12 mouse cellular contexts compared by ENCODE assay signal in genomic region chr4:8372069-8372468, GRCm38 (mm10).
DNase-seq lines count a peak whose midpoint lies in the region; ATAC-seq and TF ChIP-seq lines count a peak whose summit lies in the region.
"Had no signal": no experiment of that assay in that cellular context is flagged by ENCODE, and none has a peak within 500 bp of the region (broad histone marks: within the 10 kb centered on the region; RNA-seq: fewer than 3 reads in every experiment).

No protein-coding gene starts in this region.

- WGBS in stomach, postnatal 0 days = 61% methylated on average over 3 of the region's 3 CpGs

- intact Hi-C loops in heart, postnatal 25 days (cut with DNase I) = loop anchor here (5.0 kb wide), 1 partner anchor 370 kb away; no protein-coding TSS in a partner anchor

- H3K9ac ChIP-seq in stomach, postnatal 0 days (ENCODE audit: low read length) = no peak overlapping the region

- H3K4me2 ChIP-seq in stomach, postnatal 0 days (replicated peaks; ENCODE audit: low read depth) = no peak overlapping the region

- no peak for TF ChIP-seq EP300 in stomach, postnatal 0 days (optimal IDR thresholded peaks at IDR 0.05)

- no peak overlapping the region for H3K4me3 ChIP-seq in stomach, postnatal 0 days (ENCODE audit: low read depth, low read length)

- TF ChIP-seq CTCF in stomach, postnatal 0 days (IDR thresholded peaks at IDR 0.05; ENCODE audit: low read depth) = peak; percentile 65

- H3K27ac ChIP-seq in stomach, postnatal 0 days (replicated peaks) = no peak overlapping the region

- peak; percentile 36 for DNase-seq in embryo, embryonic 10 days (ENCODE audit: low spot score)
- DNase-seq in embryo, embryonic 11 days = no peak
- DNase-seq in kidney, postnatal 10 days = peak; percentile 18
- DNase-seq in kidney, adult 8-10 months = no peak
- DNase-seq in thymus, postnatal 4 days = peak; percentile 26
- DNase-seq in thymus, postnatal 25 days = no peak
- no peak for DNase-seq in stomach, postnatal 0 days (ENCODE audit: low spot score)
- DNase-seq in heart, postnatal 25 days (ENCODE audit: low spot score) = no peak
- DNase-seq: kidney, postnatal 14 days; lung, adult 2 months; midbrain, embryonic 14.5 days; right cerebral cortex, postnatal 4 days had no signal

- H3K4me1 ChIP-seq in stomach, postnatal 0 days (replicated peaks; ENCODE audit: control insufficient read depth, insufficient read depth) = no peaks in the 10 kb centered on the region

- H3K27me3 ChIP-seq in stomach, postnatal 0 days (ENCODE audit: control insufficient read depth, insufficient read depth, low read length) = no peaks in the 10 kb centered on the region

- H3K36me3 ChIP-seq in stomach, postnatal 0 days (ENCODE audit: control insufficient read depth, insufficient read depth, low read length) = no peaks in the 10 kb centered on the region

- no peaks in the 10 kb centered on the region for H3K9me3 ChIP-seq in stomach, postnatal 0 days (ENCODE audit: control insufficient read depth, low read length)

- no peak for ATAC-seq in stomach, postnatal 0 days (ENCODE audit: low FRiP score, low TSS enrichment)

Comparison
In these comparisons a context has a peak if more than half of its experiments do, and no peak if none do; other contexts are left out.
1. DNase-seq: peak in embryo, embryonic 10 days (single experiment), kidney, postnatal 10 days (single experiment) and thymus, postnatal 4 days (single experiment); none in embryo, embryonic 11 days (single experiment), kidney, adult 8-10 months (0 of 2), thymus, postnatal 25 days (single experiment), stomach, postnatal 0 days (single experiment) and heart, postnatal 25 days (single experiment).